Mouse (Mus musculus) forebrain, embryonic 15.5 days (tissue): ENCODE measurements around the gene Auts2. TPM values are rescaled to one million over a fixed set of nuclear protein-coding genes. Genes with fewer than 3 reads are reported as not detected.

ENCODE experiments used
- ATAC-seq: fragments of 200-750 bp; cut with Nextera tagmentation; replicated peaks from 2 replicates; pipeline ENCODE4 v1.8.0; 2017; ENCODE audit warnings: mild to moderate bottlenecking, moderate TSS enrichment, moderate library complexity
- H3K27ac ChIP-seq: fragments of 300-500 bp; sonication (generic); replicated peaks from 2 replicates; pipeline ENCODE4 v1.5.1; 2015; ENCODE audit warnings: mild to moderate bottlenecking, inconsistent platforms
- H3K27me3 ChIP-seq: fragments of 300-500 bp; sonication (generic); 2 replicates; pipeline ENCODE4 v1.6.1; 2015; ENCODE audit warnings: inconsistent platforms
- H3K36me3 ChIP-seq: fragments of 300-500 bp; sonication (generic); 2 replicates; pipeline ENCODE4 v1.6.1; 2015; ENCODE audit warnings: mild to moderate bottlenecking, inconsistent platforms
- H3K4me1 ChIP-seq: fragments of 300-500 bp; sonication (generic); 2 replicates; pipeline ENCODE4 v1.6.1; 2015; ENCODE audit warnings: inconsistent platforms
- H3K4me2 ChIP-seq: fragments of 300-500 bp; sonication (generic); replicated peaks from 2 replicates; pipeline ENCODE4 v1.6.1; 2015; ENCODE audit warnings: mild to moderate bottlenecking, inconsistent platforms
- H3K4me3 ChIP-seq: fragments of 300-500 bp; sonication (generic); 2 replicates; pipeline ENCODE4 v1.5.1; 2015; ENCODE audit warnings: mild to moderate bottlenecking, inconsistent platforms
- H3K9ac ChIP-seq: fragments of 300-500 bp; sonication (generic); replicated peaks from 2 replicates; pipeline ENCODE4 v1.6.1; 2015; ENCODE audit warnings: mild to moderate bottlenecking, inconsistent platforms
- H3K9me3 ChIP-seq: fragments of 300-500 bp; sonication (generic); 2 replicates; pipeline ENCODE4 v1.6.1; 2016; ENCODE audit warnings: inconsistent platforms
- WGBS: fragments of 180-500 bp; shearing (Covaris S2); methylation state at CpG from one replicate; pipeline ENCODE4 v1.1.7; 2015; ENCODE audit warnings: mixed read lengths; 5-methylcytosine and 5-hydroxymethylcytosine counted together
- polyA plus RNA-seq: library from polyadenylated mRNA; unstranded; fragments of >200 nt; fragmentation: Nextera tagmentation; extraction: Ambion mirVana; gene quantifications from 2 replicates; pipeline ENCODE4 v1.2.1, GENCODE M21; 2015

Gene Auts2
- polyA plus RNA-seq, 1 experiment from 2014 or later: 94.3 TPM

GRCm38 (mm10) chr5:132492793-132493192 is 50.4 kb downstream of the Auts2 start:
- peaks cover 40% of the 10 kb centered on the region for H3K4me1 ChIP-seq
- no peak overlapping the region for H3K27ac ChIP-seq
- no peak overlapping the region for H3K9ac ChIP-seq
- WGBS: 82% methylated on average over 1 of the region's 1 CpGs
- no peaks in the 10 kb centered on the region for H3K36me3 ChIP-seq
- H3K4me2 ChIP-seq: no peak overlapping the region
- no peak for ATAC-seq
- H3K27me3 ChIP-seq: no peaks in the 10 kb centered on the region
- no peak overlapping the region for H3K4me3 ChIP-seq
- H3K9me3 ChIP-seq: no peaks in the 10 kb centered on the region

- Histone ChIP-seq H3K9ac (no peak overlapping the region), H3K27ac (no peak overlapping the region), H3K36me3 (no peaks in the 10 kb centered on the region), H3K9me3 (no peaks in the 10 kb centered on the region), H3K4me1 (peaks cover 48% of the 10 kb centered on the region), H3K4me2 (no peak overlapping the region), H3K4me3 (no peak overlapping the region), H3K27me3 (no peaks in the 10 kb centered on the region)
- ATAC-seq: no peak
Observed at GRCm38 (mm10) chr5:132492040-132492439, 51.1 kb downstream of the Auts2 start.

DNA sequence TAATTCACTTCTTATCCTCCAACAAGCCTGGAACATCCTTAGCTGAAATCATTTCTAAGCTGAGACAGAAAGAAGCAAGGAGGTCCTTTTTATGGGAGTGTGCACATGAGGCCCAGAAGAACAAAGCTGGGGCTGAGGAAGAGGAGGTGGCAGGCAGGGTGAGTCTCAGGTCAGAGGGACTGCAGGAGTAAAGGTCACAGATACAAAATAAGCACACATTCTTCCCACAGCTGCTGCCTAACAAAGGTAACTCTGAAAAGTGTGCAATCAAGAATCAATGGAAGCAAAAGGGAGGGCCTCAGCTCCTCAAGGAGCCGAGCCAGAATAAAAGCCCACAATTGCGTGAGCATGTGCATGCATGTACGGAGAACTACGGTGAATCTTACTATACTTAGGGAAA is 51.6 kb downstream of the Auts2 start:
- Histone ChIP-seq H3K9me3 (no peaks in the 10 kb centered on the region), H3K4me1 (peaks cover 50% of the 10 kb centered on the region), H3K36me3 (no peaks in the 10 kb centered on the region), H3K9ac (no peak overlapping the region), H3K4me2 (no peak overlapping the region), H3K27me3 (no peaks in the 10 kb centered on the region), H3K4me3 (no peak overlapping the region), H3K27ac (no peak overlapping the region)
- WGBS: 26% methylated on average over 4 of the region's 4 CpGs
- no peak for ATAC-seq

- ATAC-seq: no peak
- Histone ChIP-seq H3K9ac (no peak overlapping the region), H3K27me3 (no peaks in the 10 kb centered on the region), H3K4me2 (no peak overlapping the region), H3K27ac (peak overlapping the region; percentile 44; the same call in 1 of the 2 replicates), H3K4me1 (peaks cover 57% of the 10 kb centered on the region), H3K36me3 (no peaks in the 10 kb centered on the region), H3K4me3 (no peak overlapping the region), H3K9me3 (no peaks in the 10 kb centered on the region)
- 92% methylated on average over 1 of the region's 1 CpGs for WGBS
Observed at GRCm38 (mm10) chr5:132490326-132490725, 52.8 kb downstream of the Auts2 start.

GRCm38 (mm10) chr5:132489736-132490313 is 53.3 kb downstream of the Auts2 start:
- peaks cover 62% of the 10 kb centered on the region for H3K4me1 ChIP-seq

GRCm38 (mm10) chr5:132486831-132487230 is 56.3 kb downstream of the Auts2 start:
- no peaks in the 10 kb centered on the region for H3K27me3 ChIP-seq
- 15% methylated on average over 7 of the region's 7 CpGs for WGBS

More at GRCm38 (mm10) chr5:132489736-132490313, 53.3 kb downstream of the Auts2 start:
- Histone ChIP-seq H3K27ac (peak overlapping the region; percentile 44; the same call in 1 of the 2 replicates), H3K27me3 (no peaks in the 10 kb centered on the region), H3K9me3 (no peaks in the 10 kb centered on the region), H3K36me3 (no peaks in the 10 kb centered on the region), H3K9ac (no peak overlapping the region), H3K4me3 (no peak overlapping the region), H3K4me2 (no peak overlapping the region)
- ATAC-seq: no peak
- 34% methylated on average over 7 of the region's 7 CpGs for WGBS

GRCm38 (mm10) chr5:132485994-132486393 is 57.1 kb downstream of the Auts2 start:
- Histone ChIP-seq H3K9me3 (no peaks in the 10 kb centered on the region), H3K4me1 (peaks cover 71% of the 10 kb centered on the region), H3K4me2 (no peak overlapping the region), H3K36me3 (no peaks in the 10 kb centered on the region), H3K9ac (no peak overlapping the region), H3K4me3 (no peak overlapping the region), H3K27me3 (no peaks in the 10 kb centered on the region), H3K27ac (no peak overlapping the region)
- 90% methylated on average over 6 of the region's 6 CpGs for WGBS
- ATAC-seq: no peak

More at GRCm38 (mm10) chr5:132486831-132487230, 56.3 kb downstream of the Auts2 start:
- Histone ChIP-seq H3K9me3 (no peaks in the 10 kb centered on the region), H3K4me1 (peaks cover 72% of the 10 kb centered on the region), H3K27ac (no peak overlapping the region), H3K36me3 (no peaks in the 10 kb centered on the region), H3K4me3 (no peak overlapping the region), H3K4me2 (no peak overlapping the region), H3K9ac (no peak overlapping the region)
- no peak for ATAC-seq

- Histone ChIP-seq H3K9ac (no peak overlapping the region), H3K4me1 (peaks cover 71% of the 10 kb centered on the region), H3K4me3 (no peak overlapping the region), H3K9me3 (no peaks in the 10 kb centered on the region), H3K27me3 (no peaks in the 10 kb centered on the region), H3K36me3 (no peaks in the 10 kb centered on the region), H3K27ac (no peak overlapping the region), H3K4me2 (no peak overlapping the region)
- ATAC-seq: no peak
- 57% methylated on average over 3 of the region's 3 CpGs for WGBS
Observed at GRCm38 (mm10) chr5:132485448-132485847, 57.7 kb downstream of the Auts2 start.

DNA sequence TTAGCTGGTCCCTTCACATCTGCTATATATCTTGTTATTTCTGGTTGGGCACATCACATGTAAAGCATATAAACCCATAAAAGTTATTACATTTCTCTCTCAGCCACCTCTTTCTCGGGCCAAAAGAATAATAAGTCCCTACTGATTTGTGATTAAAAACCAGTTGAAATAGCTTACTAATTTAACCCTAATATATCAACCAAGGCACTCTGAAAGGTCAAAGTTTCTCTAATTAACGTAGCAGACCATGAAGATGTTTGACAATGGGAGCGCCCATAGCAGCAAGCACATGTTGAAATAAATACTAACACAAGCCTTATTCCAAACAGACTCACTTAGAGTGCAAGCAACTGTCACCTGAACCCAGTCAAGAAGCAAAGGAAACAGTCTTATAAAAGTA is 61.7 kb downstream of the Auts2 start:
- H3K27ac ChIP-seq: peak overlapping the region; percentile 71; the same call in 1 of the 2 replicates
- ATAC-seq: no peak

DNA sequence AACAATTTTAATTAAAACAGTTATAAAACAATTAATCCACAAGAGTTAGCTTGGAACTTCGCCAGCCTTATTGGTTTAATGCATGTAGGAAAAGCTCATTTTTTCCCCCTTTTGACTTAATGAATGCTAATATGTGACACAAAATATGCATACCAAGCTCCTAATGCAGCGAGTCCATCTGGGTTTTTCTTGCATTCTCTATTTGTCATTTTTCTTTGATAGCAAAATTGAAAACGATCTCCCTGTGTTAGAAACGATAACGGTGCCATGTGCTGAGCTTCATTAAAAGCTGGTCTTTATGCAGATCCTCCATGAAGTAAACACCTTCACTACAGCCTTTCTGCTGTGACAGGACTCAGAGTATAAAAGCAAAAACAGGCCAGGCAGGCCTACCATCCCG is 62.7 kb downstream of the Auts2 start:
- Histone ChIP-seq H3K9me3 (no peaks in the 10 kb centered on the region), H3K4me3 (no peak overlapping the region), H3K4me2 (0 out of 2 replicates have a peak overlapping the region, but pooled peaks have one; percentile 2), H3K27me3 (no peaks in the 10 kb centered on the region), H3K27ac (peak overlapping the region; percentile 71), H3K9ac (no peak overlapping the region; the same call in 1 of the 2 replicates), H3K36me3 (no peaks in the 10 kb centered on the region), H3K4me1 (peaks cover 75% of the 10 kb centered on the region)
- 23% methylated on average over 6 of the region's 6 CpGs for WGBS
- no peak for ATAC-seq

More for the DNA sequence above, 61.7 kb downstream of the Auts2 start:
- no peak overlapping the region for H3K4me2 ChIP-seq
- no peaks in the 10 kb centered on the region for H3K36me3 ChIP-seq
- H3K4me3 ChIP-seq: no peak overlapping the region
- no peaks in the 10 kb centered on the region for H3K9me3 ChIP-seq
- H3K27me3 ChIP-seq: no peaks in the 10 kb centered on the region
- 64% methylated on average over 3 of the region's 3 CpGs for WGBS
- H3K9ac ChIP-seq: no peak overlapping the region
- H3K4me1 ChIP-seq: peaks cover 76% of the 10 kb centered on the region

DNA sequence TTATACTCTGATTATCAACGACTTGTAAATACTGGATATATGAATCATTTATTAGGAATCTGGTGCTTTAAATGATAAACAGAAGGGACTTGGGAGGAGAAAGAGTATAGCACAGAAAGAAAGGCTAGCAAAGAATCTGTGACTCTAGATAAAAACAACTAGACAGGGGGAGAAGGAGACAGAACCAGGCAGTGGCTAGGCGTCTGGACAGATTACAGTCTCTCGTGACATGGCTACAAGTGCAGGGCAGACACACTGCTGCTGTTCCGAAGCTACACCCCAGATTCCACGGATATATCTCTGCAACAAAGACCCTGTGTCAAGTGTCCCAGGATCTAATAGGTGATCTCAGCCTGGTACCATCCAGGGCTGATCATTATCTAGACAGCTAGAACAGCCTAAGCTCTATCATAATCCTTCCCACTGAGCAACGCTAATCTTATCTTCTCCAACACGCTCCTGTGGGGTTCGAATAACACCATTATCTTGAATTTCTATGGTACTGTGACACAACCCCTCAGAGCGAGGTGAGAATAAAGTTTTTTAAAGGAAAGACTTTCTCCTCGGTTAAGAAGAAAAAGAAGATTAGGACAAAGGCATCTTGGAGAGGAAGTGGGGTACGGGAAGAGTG is 63.8 kb downstream of the Auts2 start:
- ATAC-seq: no peak
- 44% methylated on average over 11 of the region's 11 CpGs for WGBS
- H3K27ac ChIP-seq: no peak overlapping the region

DNA sequence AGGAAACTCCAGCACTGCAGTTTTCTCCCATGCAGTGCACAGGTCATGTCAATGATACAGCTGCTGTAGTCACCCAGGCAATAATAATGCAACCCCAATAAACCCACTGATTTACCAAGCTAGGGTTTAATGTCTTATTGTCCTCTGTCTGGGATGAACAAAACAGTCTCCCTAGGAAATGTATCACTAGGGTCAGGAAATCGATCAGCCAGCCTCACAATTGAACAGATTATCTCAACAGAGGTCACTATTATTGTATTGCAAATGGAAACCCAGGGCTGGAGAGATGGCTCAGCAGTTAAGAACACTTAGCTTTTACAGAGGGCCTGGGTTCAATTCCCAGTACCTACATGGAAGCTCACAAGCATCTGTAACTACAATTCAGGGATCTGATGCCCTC is 65.6 kb downstream of the Auts2 start:
- Histone ChIP-seq H3K9me3 (no peaks in the 10 kb centered on the region), H3K4me3 (no peak overlapping the region), H3K27me3 (no peaks in the 10 kb centered on the region), H3K4me1 (peaks cover 81% of the 10 kb centered on the region), H3K9ac (no peak overlapping the region), H3K27ac (no peak overlapping the region), H3K36me3 (no peaks in the 10 kb centered on the region), H3K4me2 (no peak overlapping the region)
- no peak for ATAC-seq
- 19% methylated on average over 1 of the region's 1 CpGs for WGBS

More for the DNA sequence above, 63.8 kb downstream of the Auts2 start:
- Histone ChIP-seq H3K4me2 (no peak overlapping the region), H3K4me3 (no peak overlapping the region), H3K27me3 (no peaks in the 10 kb centered on the region), H3K4me1 (peaks cover 75% of the 10 kb centered on the region), H3K9me3 (no peaks in the 10 kb centered on the region), H3K9ac (no peak overlapping the region), H3K36me3 (no peaks in the 10 kb centered on the region)
